Mouse (Mus musculus) gastrocnemius, adult 2 months (tissue): ENCODE results near the gene Ces1e. TPM values are rescaled to one million over a fixed set of nuclear protein-coding genes. Genes with fewer than 3 reads are reported as not detected.
"Not testable (repeated sequence)": the region's sequence is repeated elsewhere in the genome, so short reads cannot be mapped to it uniquely, and the experiment has no call there.

Experiments used
- DNase-seq: peaks from one replicate; pipeline ENCODE4 v3.0.0; 2022
- H3K27ac ChIP-seq: fragments of 200-600 bp; 2 replicates; pipeline ENCODE4 v1.8.1; 2022; ENCODE audit warnings: mild to moderate bottlenecking
- H3K4me3 ChIP-seq: fragments of 200-600 bp; 2 replicates; pipeline ENCODE4 v1.8.1; 2022; ENCODE audit warnings: mild to moderate bottlenecking, moderate library complexity
- CTCF ChIP-seq: fragments of 200-600 bp; IDR thresholded peaks from 2 replicates; pipeline ENCODE4 v1.8.1; 2022; ENCODE audit warnings: antibody characterized with exemption, mild to moderate bottlenecking, moderate library complexity
- intact Hi-C: fragments of 180-260 bp; cut with DNase I; formaldehyde crosslinking; loops from one replicate; pipeline ENCODE4 v1.15.1; 2025
- long read RNA-seq, 2 experiments: library from polyadenylated mRNA; stranded (forward); transcript quantifications; one replicate each; pipeline ENCODE4 v2.0.0; 2021
- total RNA-seq, 2 experiments: library from RNA; stranded (reverse); gene quantifications; 2 replicates each; pipeline ENCODE4 v1.2.3; 2021

The Ces1e gene
- total RNA-seq: 1 to 10 TPM in 1 of 2 experiments, under 1 TPM in 1; 0.43 to 1.1 TPM
- long read RNA-seq, experiment 1: 0 reads
- long read RNA-seq, experiment 2, partial matches to known transcripts: 2 of 4 reads
- long read RNA-seq, experiment 2, other reads (novel, unspliced or antisense): 2 of 4 reads

GRCm38 (mm10) chr8:93229446-93229845 lies at the start of gene Ces1e:
Ces1e (minus strand) TSS chr8:93229619.
- Histone ChIP-seq H3K27ac (no peak within 1 kb of the TSS), H3K4me3 (no peak within 1 kb of the TSS)
- DNase-seq: no peak
- intact Hi-C loops: no loop called here
- no peak for TF ChIP-seq CTCF

- no peak overlapping the region for H3K4me3 ChIP-seq
- TF ChIP-seq CTCF: no peak
- no peak for DNase-seq
- no peak overlapping the region for H3K27ac ChIP-seq
- intact Hi-C loops: no loop called here
Observed at GRCm38 (mm10) chr8:93278176-93278805, 48.9 kb upstream of the Ces1e start.

GRCm38 (mm10) chr8:93274609-93275008 lies 45.2 kb upstream of the Ces1e start:
- intact Hi-C loops: no loop called here
- DNase-seq: no peak
- TF ChIP-seq CTCF: no peak
- H3K4me3 ChIP-seq: no peak overlapping the region
- no peak overlapping the region for H3K27ac ChIP-seq

GRCm38 (mm10) chr8:93273321-93273720 lies 43.9 kb upstream of the Ces1e start:
- no peak overlapping the region for H3K4me3 ChIP-seq
- H3K27ac ChIP-seq: no peak overlapping the region
- intact Hi-C loops: no loop called here
- no peak for DNase-seq
- no peak for TF ChIP-seq CTCF

- no peak for TF ChIP-seq CTCF
- intact Hi-C loops: no loop called here
- no peak overlapping the region for H3K27ac ChIP-seq
- peak; percentile 26 for DNase-seq
- H3K4me3 ChIP-seq: no peak overlapping the region
Observed at GRCm38 (mm10) chr8:93272686-93273085, 43.3 kb upstream of the Ces1e start.

GRCm38 (mm10) chr8:93261436-93261835 lies 32.0 kb upstream of the Ces1e start:
- Histone ChIP-seq H3K4me3 (no peak overlapping the region), H3K27ac (no peak overlapping the region)
- intact Hi-C loops: no loop called here
- DNase-seq: no peak
- no peak for TF ChIP-seq CTCF

- no peak overlapping the region for H3K4me3 ChIP-seq
- no peak overlapping the region for H3K27ac ChIP-seq
- DNase-seq: no peak
- intact Hi-C loops: no loop called here
- no peak for TF ChIP-seq CTCF
Observed at GRCm38 (mm10) chr8:93252400-93252925, 23.0 kb upstream of the Ces1e start.

GRCm38 (mm10) chr8:93246057-93246456 lies 16.6 kb upstream of the Ces1e start:
- no peak for DNase-seq
- H3K4me3 ChIP-seq: no peak overlapping the region
- intact Hi-C loops: no loop called here
- H3K27ac ChIP-seq: no peak overlapping the region
- no peak for TF ChIP-seq CTCF

- intact Hi-C loops: no loop called here
- no peak for DNase-seq
- TF ChIP-seq CTCF: no peak
- H3K27ac ChIP-seq: no peak overlapping the region
- no peak overlapping the region for H3K4me3 ChIP-seq
Observed at GRCm38 (mm10) chr8:93239884-93240283, 10.5 kb upstream of the Ces1e start.

GRCm38 (mm10) chr8:93235681-93236080 lies 6.3 kb upstream of the Ces1e start:
- Histone ChIP-seq H3K27ac (no peak overlapping the region), H3K4me3 (no peak overlapping the region)
- no peak for TF ChIP-seq CTCF
- DNase-seq: no peak
- intact Hi-C loops: no loop called here

GRCm38 (mm10) chr8:93234706-93235105 lies 5.3 kb upstream of the Ces1e start:
- DNase-seq: no peak
- intact Hi-C loops: no loop called here
- Histone ChIP-seq H3K27ac (no peak overlapping the region), H3K4me3 (no peak overlapping the region)
- TF ChIP-seq CTCF: no peak

GRCm38 (mm10) chr8:93234068-93234467 lies 4.6 kb upstream of the Ces1e start:
- Histone ChIP-seq H3K27ac (no peak overlapping the region), H3K4me3 (no peak overlapping the region)
- intact Hi-C loops: no loop called here
- TF ChIP-seq CTCF: no peak
- DNase-seq: no peak

GRCm38 (mm10) chr8:93228673-93229370 lies 597 bp downstream of the Ces1e start:
- intact Hi-C loops: no loop called here
- no peak overlapping the region for H3K27ac ChIP-seq
- TF ChIP-seq CTCF: no peak
- DNase-seq: no peak
- H3K4me3 ChIP-seq: no peak overlapping the region

GRCm38 (mm10) chr8:93226471-93226870 lies 2.9 kb downstream of the Ces1e start:
- H3K4me3 ChIP-seq, DNase-seq, H3K27ac ChIP-seq, intact Hi-C loops: not testable (repeated sequence)
